Mouse (Mus musculus) kidney, embryonic 15.5 days (tissue): ENCODE measurements around the gene Omd. TPM values are rescaled to one million over a fixed set of nuclear protein-coding genes. Genes with fewer than 3 reads are reported as not detected.

ENCODE experiments used
- ATAC-seq: fragments of 200-750 bp; cut with Nextera tagmentation; replicated peaks from 2 replicates; pipeline ENCODE4 v1.8.0; 2017; ENCODE audit warnings: moderate TSS enrichment; ENCODE audit not compliant: low FRiP score
- H3K27ac ChIP-seq: fragments of 300-500 bp; sonication (generic); 2 replicates; pipeline ENCODE4 v1.5.1; 2015; ENCODE audit warnings: mild to moderate bottlenecking, inconsistent platforms
- H3K27me3 ChIP-seq: fragments of 300-500 bp; sonication (generic); 2 replicates; pipeline ENCODE4 v1.6.1; 2015; ENCODE audit warnings: inconsistent platforms
- H3K36me3 ChIP-seq: fragments of 300-500 bp; sonication (generic); 2 replicates; pipeline ENCODE4 v1.6.1; 2015; ENCODE audit warnings: inconsistent platforms
- H3K4me1 ChIP-seq: fragments of 300-500 bp; sonication (generic); 2 replicates; pipeline ENCODE4 v1.6.1; 2015; ENCODE audit warnings: inconsistent platforms
- H3K4me2 ChIP-seq: fragments of 300-500 bp; sonication (generic); 2 replicates; pipeline ENCODE4 v1.6.1; 2015; ENCODE audit warnings: moderate library complexity, mild to moderate bottlenecking, inconsistent platforms
- H3K4me3 ChIP-seq: fragments of 300-500 bp; sonication (generic); replicated peaks from 2 replicates; pipeline ENCODE4 v1.5.1; 2015; ENCODE audit warnings: mild to moderate bottlenecking, inconsistent platforms
- H3K9ac ChIP-seq: fragments of 300-500 bp; sonication (generic); 2 replicates; pipeline ENCODE4 v1.6.1; 2015; ENCODE audit warnings: mild to moderate bottlenecking, inconsistent platforms
- H3K9me3 ChIP-seq: fragments of 300-500 bp; sonication (generic); replicated peaks from 2 replicates; pipeline ENCODE4 v1.6.1; 2016; ENCODE audit warnings: inconsistent platforms
- WGBS: fragments of 180-500 bp; shearing (Covaris S2); methylation state at CpG from one replicate; pipeline ENCODE4 v1.1.7; 2015; ENCODE audit warnings: mixed read lengths; 5-methylcytosine and 5-hydroxymethylcytosine counted together
- polyA plus RNA-seq: library from polyadenylated mRNA; unstranded; fragments of >200 nt; fragmentation: Nextera tagmentation; extraction: Ambion mirVana; gene quantifications from 2 replicates; pipeline ENCODE4 v1.2.1, GENCODE M21; 2015

The Omd gene
- polyA plus RNA-seq, 1 experiment from 2014 or later, result 1.8 TPM

GRCm38 (mm10) chr13:49618365-49618764 lies 36.1 kb downstream of the Omd start:
- Histone ChIP-seq H3K4me1 (no peaks in the 10 kb centered on the region), H3K27ac (no peak overlapping the region), H3K4me2 (no peak overlapping the region), H3K9me3 (no peaks in the 10 kb centered on the region), H3K36me3 (0 out of 2 replicates have a peak, but pooled peaks cover 3% of the 10 kb centered on the region), H3K9ac (no peak overlapping the region), H3K27me3 (no peaks in the 10 kb centered on the region), H3K4me3 (no peak overlapping the region)
- no peak for ATAC-seq

GRCm38 (mm10) chr13:49623216-49623615 lies 41.0 kb downstream of the Omd start:
- ATAC-seq, result no peak
- WGBS, result 79% methylated on average over 1 of the region's 1 CpGs

DNA sequence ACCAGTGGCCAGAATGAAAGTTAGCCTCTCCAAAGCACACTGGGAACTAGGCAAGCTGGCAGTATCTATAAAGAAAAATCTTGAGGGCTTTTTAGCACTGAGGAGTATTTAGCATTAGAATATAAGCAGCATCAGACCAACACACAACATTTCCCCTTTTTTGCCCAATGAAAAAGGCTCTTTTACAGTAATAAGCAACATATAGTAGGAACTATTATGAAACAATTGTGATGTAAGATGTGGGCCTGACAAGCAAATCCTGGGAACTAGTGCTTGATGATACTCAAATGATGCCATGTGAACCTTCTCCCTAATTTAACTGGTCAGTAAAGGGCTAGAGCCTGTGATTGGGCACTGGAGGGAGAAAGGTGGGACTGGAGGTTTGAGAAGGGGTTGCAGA lies 45.9 kb downstream of the Omd start:
- Histone ChIP-seq H3K4me3 (no peak overlapping the region), H3K9ac (no peak overlapping the region), H3K36me3 (no peaks in the 10 kb centered on the region), H3K27me3 (no peaks in the 10 kb centered on the region), H3K4me1 (no peaks in the 10 kb centered on the region), H3K4me2 (no peak overlapping the region), H3K27ac (no peak overlapping the region), H3K9me3 (no peaks in the 10 kb centered on the region)
- ATAC-seq, result no peak

More at GRCm38 (mm10) chr13:49623216-49623615, 41.0 kb downstream of the Omd start:
- Histone ChIP-seq H3K9ac (no peak overlapping the region), H3K36me3 (0 out of 2 replicates have a peak, but pooled peaks cover 3% of the 10 kb centered on the region), H3K4me2 (no peak overlapping the region), H3K27me3 (no peaks in the 10 kb centered on the region), H3K4me1 (no peaks in the 10 kb centered on the region), H3K9me3 (no peaks in the 10 kb centered on the region), H3K4me3 (no peak overlapping the region), H3K27ac (no peak overlapping the region)

GRCm38 (mm10) chr13:49629076-49629475 lies 46.8 kb downstream of the Omd start:
- Histone ChIP-seq H3K36me3 (no peaks in the 10 kb centered on the region), H3K27me3 (no peaks in the 10 kb centered on the region), H3K4me1 (no peaks in the 10 kb centered on the region), H3K4me2 (no peak overlapping the region), H3K4me3 (no peak overlapping the region), H3K9me3 (no peaks in the 10 kb centered on the region), H3K27ac (no peak overlapping the region), H3K9ac (no peak overlapping the region)
- 89% methylated on average over 2 of the region's 2 CpGs for WGBS
- ATAC-seq, result no peak

GRCm38 (mm10) chr13:49639965-49640364 lies 57.7 kb downstream of the Omd start:
- 94% methylated on average over 2 of the region's 2 CpGs for WGBS
- H3K4me1 ChIP-seq, result no peaks in the 10 kb centered on the region
- H3K4me2 ChIP-seq, result no peak overlapping the region
- peaks cover 13% of the 10 kb centered on the region for H3K36me3 ChIP-seq
- H3K27ac ChIP-seq, result no peak overlapping the region
- no peaks in the 10 kb centered on the region for H3K9me3 ChIP-seq
- no peak for ATAC-seq
- H3K4me3 ChIP-seq, result no peak overlapping the region
- H3K27me3 ChIP-seq, result no peaks in the 10 kb centered on the region
- H3K9ac ChIP-seq, result no peak overlapping the region

Other genes starting within 250 kb of the Omd start
- gene Bicd2, start 240.9 kb upstream of the Omd start, polyA plus RNA-seq, result 25.0 and 26.5 TPM in 2 replicates
- gene Ippk, start 161.2 kb upstream of the Omd start, polyA plus RNA-seq, result 16.5 and 17.9 TPM in 2 replicates
- 0.84 and 0.92 TPM in 2 replicates for gene Tes3-ps, start 89.1 kb upstream of the Omd start, polyA plus RNA-seq
- gene Ecm2, start 77.7 kb upstream of the Omd start, polyA plus RNA-seq, result 0.93 and 1.0 TPM in 2 replicates
- 18.3 and 23.7 TPM in 2 replicates for gene Aspn, start 38.0 kb upstream of the Omd start, polyA plus RNA-seq
- gene Ogn, start 25.6 kb downstream of the Omd start, polyA plus RNA-seq, result 54.4 and 58.9 TPM in 2 replicates
- 28.0 and 30.0 TPM in 2 replicates for gene Cenpp, start 70.3 kb downstream of the Omd start, polyA plus RNA-seq
- 16.3 and 20.6 TPM in 2 replicates for gene Nol8, start 70.6 kb downstream of the Omd start, polyA plus RNA-seq
- gene Iars, start 99.6 kb downstream of the Omd start, polyA plus RNA-seq, result 83.0 and 83.7 TPM in 2 replicates
- gene Gm30302, start 216.5 kb downstream of the Omd start, polyA plus RNA-seq, result not detected in 2 replicates